Mouse (Mus musculus): ENCODE measurements around the gene Gm20388.

The Gm20388 gene

GRCm38 (mm10) chr8:124098953-124099622, 4188.4 kb downstream of the Gm20388 start:
- DNase-seq, result no peak

GRCm38 (mm10) chr8:124099623-124099965, 4189.0 kb downstream of the Gm20388 start:
- DNase-seq, result no peak

GRCm38 (mm10) chr8:124105869-124106268, 4195.2 kb downstream of the Gm20388 start:
- DNase-seq, result no peak

GRCm38 (mm10) chr8:124106328-124107195, 4195.9 kb downstream of the Gm20388 start:
- peak; percentile 53 for DNase-seq

- DNase-seq, result peak; percentile 44
Measured at GRCm38 (mm10) chr8:124113108-124113507, 4202.5 kb downstream of the Gm20388 start.

- peak; percentile 7 for DNase-seq
Measured at GRCm38 (mm10) chr8:124125241-124125640, 4214.6 kb downstream of the Gm20388 start.

GRCm38 (mm10) chr8:124137261-124137660, 4226.6 kb downstream of the Gm20388 start:
- no peak for DNase-seq

GRCm38 (mm10) chr8:124140211-124140790, 4229.7 kb downstream of the Gm20388 start:
- DNase-seq, result no peak

GRCm38 (mm10) chr8:124140868-124141431, 4230.3 kb downstream of the Gm20388 start:
- DNase-seq, result no peak

- DNase-seq, result peak; percentile 33
Measured at GRCm38 (mm10) chr8:124141681-124142391, 4231.2 kb downstream of the Gm20388 start.

- DNase-seq, result no peak
Measured at GRCm38 (mm10) chr8:124143003-124143402, 4232.4 kb downstream of the Gm20388 start.

GRCm38 (mm10) chr8:124143871-124144618, 4233.4 kb downstream of the Gm20388 start:
- no peak for DNase-seq

GRCm38 (mm10) chr8:124144619-124144980, 4234.0 kb downstream of the Gm20388 start:
- no peak for DNase-seq

GRCm38 (mm10) chr8:124146286-124146685, 4235.6 kb downstream of the Gm20388 start:
- DNase-seq, result no peak

- no peak for DNase-seq
Measured at GRCm38 (mm10) chr8:124150009-124150408, 4239.4 kb downstream of the Gm20388 start.

GRCm38 (mm10) chr8:124150536-124150935, 4239.9 kb downstream of the Gm20388 start:
- DNase-seq, result no peak

GRCm38 (mm10) chr8:124151881-124152280, 4241.2 kb downstream of the Gm20388 start:
- no peak for DNase-seq

GRCm38 (mm10) chr8:124152771-124153170, 4242.1 kb downstream of the Gm20388 start:
- DNase-seq, result no peak

GRCm38 (mm10) chr8:124156324-124156723, 4245.7 kb downstream of the Gm20388 start:
- DNase-seq, result no peak

GRCm38 (mm10) chr8:124161683-124162082, 4251.0 kb downstream of the Gm20388 start:
- no peak for DNase-seq

GRCm38 (mm10) chr8:124163258-124163657, 4252.6 kb downstream of the Gm20388 start:
- DNase-seq, result no peak

- no peak for DNase-seq
Measured at GRCm38 (mm10) chr8:124169749-124170148, 4259.1 kb downstream of the Gm20388 start.
